Mouse (Mus musculus) myocyte (in vitro differentiated cells): Measurements from ENCODE around the gene Bmpr2. TPM values are rescaled to one million over a fixed set of nuclear protein-coding genes. Genes with fewer than 3 reads are reported as not detected.
"Not testable (repeated sequence)": the region's sequence is repeated elsewhere in the genome, so short reads cannot be mapped to it uniquely, and the experiment has no call there.

Experiments
- H3K27me3 ChIP-seq: one replicate; pipeline ENCODE4 v1.6.1; 2011; ENCODE audit not compliant: control insufficient read depth, insufficient read depth, insufficient read length
- H3K36me3 ChIP-seq: one replicate; pipeline ENCODE4 v1.6.1; 2011; ENCODE audit not compliant: control insufficient read depth, insufficient read depth
- H3K4me2 ChIP-seq: one replicate; pipeline ENCODE4 v1.6.1; 2011; ENCODE audit warnings: low read depth, control low read depth
- H3K4me3 ChIP-seq: one replicate; pipeline ENCODE4 v1.5.1; 2011; ENCODE audit warnings: mild to moderate bottlenecking, control low read depth, moderate library complexity
- H3K79me2 ChIP-seq: one replicate; pipeline ENCODE4 v1.6.1; 2011; ENCODE audit not compliant: control insufficient read depth, insufficient read depth
- H3ac ChIP-seq: one replicate; pipeline ENCODE4 v1.6.1; 2011; ENCODE audit not compliant: control insufficient read depth, insufficient read length
- CEBPB ChIP-seq: IDR thresholded peaks from 2 replicates; pipeline ENCODE4 v1.6.1; 2011; ENCODE audit warnings: mild to moderate bottlenecking, moderate library complexity; ENCODE audit not compliant: poor library complexity, insufficient read depth, severe bottlenecking
- E2F4 ChIP-seq: IDR thresholded peaks from one replicate; pipeline ENCODE4 v1.6.1; 2011; ENCODE audit warnings: mild to moderate bottlenecking, control low read depth, moderate library complexity; ENCODE audit not compliant: insufficient read depth
- MAX ChIP-seq: IDR thresholded peaks from one replicate; pipeline ENCODE4 v1.6.1; 2011; ENCODE audit warnings: low read depth, mild to moderate bottlenecking, control low read depth
- MYOD1 ChIP-seq, 3 experiments: IDR thresholded peaks; one replicate each; pipeline ENCODE4 v1.6.1; 2011; ENCODE audit warnings: control low read depth in 2 of 3, low read depth in 2 of 3, mild to moderate bottlenecking in 2 of 3, moderate library complexity in 1 of 3; ENCODE audit not compliant: insufficient read length in 2 of 3, control insufficient read depth in 1 of 3
- MYOG ChIP-seq, 3 experiments: IDR thresholded peaks; one replicate each; pipeline ENCODE4 v1.6.1; 2011; ENCODE audit warnings: control low read depth in 2 of 3, low read depth in 2 of 3, mild to moderate bottlenecking in 2 of 3; ENCODE audit not compliant: insufficient read length in 2 of 3, control insufficient read depth in 1 of 3, insufficient read depth in 1 of 3
- POLR2A ChIP-seq: IDR thresholded peaks from one replicate; pipeline ENCODE4 v1.6.1; 2011; ENCODE audit warnings: low read depth, mild to moderate bottlenecking, control low read depth, moderate library complexity; ENCODE audit not compliant: insufficient read length
- POLR2AphosphoS2 ChIP-seq: IDR thresholded peaks from one replicate; pipeline ENCODE4 v1.6.1; 2011; ENCODE audit warnings: low read depth, control low read depth; ENCODE audit not compliant: insufficient read length
- REST ChIP-seq: IDR thresholded peaks from one replicate; pipeline ENCODE4 v1.6.1; 2011; ENCODE audit warnings: mild to moderate bottlenecking, control low read depth, moderate library complexity; ENCODE audit not compliant: insufficient read depth, insufficient read length
- SRF ChIP-seq: IDR thresholded peaks from one replicate; pipeline ENCODE4 v1.6.1; 2011; ENCODE audit warnings: low read depth; ENCODE audit not compliant: control insufficient read depth, insufficient read length
- TCF12 ChIP-seq: IDR thresholded peaks from one replicate; pipeline ENCODE4 v1.6.1; 2011; ENCODE audit warnings: mild to moderate bottlenecking, control low read depth; ENCODE audit not compliant: poor library complexity, insufficient read depth, severe bottlenecking
- TCF3 ChIP-seq: IDR thresholded peaks from one replicate; pipeline ENCODE4 v1.6.1; 2011; ENCODE audit warnings: low read depth, control low read depth; ENCODE audit not compliant: insufficient read length
- USF1 ChIP-seq: IDR thresholded peaks from one replicate; pipeline ENCODE4 v1.6.1; 2011; ENCODE audit warnings: low read depth, mild to moderate bottlenecking, control low read depth, moderate library complexity
- polyA plus RNA-seq: library from polyadenylated mRNA; unstranded; fragments of >200 nt; fragmentation: generic; extraction: Trizol; gene quantifications from one replicate; pipeline ENCODE4 v1.2.1, GENCODE M21; 2012; ENCODE audit warnings: missing spikeins

Bmpr2 gene
- polyA plus RNA-seq, 1 experiment, result 5.1 TPM

- no peak overlapping the region for H3ac ChIP-seq
- no peaks in the 10 kb centered on the region for H3K79me2 ChIP-seq
- TF ChIP-seq E2F4 (no peak), TCF12 (no peak), CEBPB (no peak), TCF3 (no peak)
Measured at GRCm38 (mm10) chr1:59734076-59734475, 29.1 kb upstream of the Bmpr2 start.

GRCm38 (mm10) chr1:59738768-59739414, 24.3 kb upstream of the Bmpr2 start:
- Histone ChIP-seq H3K79me2 (no peaks in the 10 kb centered on the region), H3K36me3 (no peaks in the 10 kb centered on the region), H3K4me2 (no peak overlapping the region), H3K27me3 (no peaks in the 10 kb centered on the region), H3K4me3 (no peak overlapping the region), H3ac (no peak overlapping the region)
- TF ChIP-seq TCF12 (no peak), MAX (no peak), TCF3 (no peak), USF1 (no peak), REST (no peak), MYOD1 (IDR thresholded peaks at IDR 0.05; ENCODE audit: control insufficient read depth in 1 of 3, insufficient read length in 2 of 3, low read depth in 2 of 3) (no peak), POLR2A (no peak), MYOG (IDR thresholded peaks at IDR 0.05; ENCODE audit: control insufficient read depth in 1 of 3, insufficient read depth in 1 of 3, insufficient read length in 2 of 3, low read depth in 2 of 3) (no peak), CEBPB (no peak), E2F4 (no peak), POLR2AphosphoS2 (no peak)

More at GRCm38 (mm10) chr1:59734076-59734475, 29.1 kb upstream of the Bmpr2 start:
- Histone ChIP-seq H3K27me3 (no peaks in the 10 kb centered on the region), H3K4me3 (no peak overlapping the region), H3K36me3 (no peaks in the 10 kb centered on the region), H3K4me2 (no peak overlapping the region)

GRCm38 (mm10) chr1:59739577-59740354, 23.4 kb upstream of the Bmpr2 start:
- H3K4me2 ChIP-seq, result no peak overlapping the region
- H3K4me3 ChIP-seq, result no peak overlapping the region
- no peak overlapping the region for H3ac ChIP-seq
- no peaks in the 10 kb centered on the region for H3K79me2 ChIP-seq
- H3K36me3 ChIP-seq, result no peaks in the 10 kb centered on the region
- TF ChIP-seq E2F4 (no peak), TCF12 (no peak), POLR2AphosphoS2 (no peak), USF1 (no peak), MYOD1 (IDR thresholded peaks at IDR 0.05; ENCODE audit: control insufficient read depth in 1 of 3, insufficient read length in 2 of 3, low read depth in 2 of 3) (no peak), TCF3 (no peak), MAX (no peak), REST (no peak), POLR2A (no peak), SRF (no peak), CEBPB (no peak), MYOG (IDR thresholded peaks at IDR 0.05; ENCODE audit: control insufficient read depth in 1 of 3, insufficient read depth in 1 of 3, insufficient read length in 2 of 3, low read depth in 2 of 3) (no peak)
- no peaks in the 10 kb centered on the region for H3K27me3 ChIP-seq

GRCm38 (mm10) chr1:59749047-59749446, 14.2 kb upstream of the Bmpr2 start:
- TF ChIP-seq MYOD1 (IDR thresholded peaks at IDR 0.05; ENCODE audit: control insufficient read depth in 1 of 3, insufficient read length in 2 of 3, low read depth in 2 of 3), result no peak
- no peak for TF ChIP-seq SRF
- TF ChIP-seq POLR2AphosphoS2, result no peak
- no peak for TF ChIP-seq TCF12
- no peak for TF ChIP-seq USF1
- TF ChIP-seq E2F4, result no peak
- no peak for TF ChIP-seq CEBPB
- TF ChIP-seq TCF3, result no peak
- TF ChIP-seq MYOG (IDR thresholded peaks at IDR 0.05; ENCODE audit: control insufficient read depth in 1 of 3, insufficient read depth in 1 of 3, insufficient read length in 2 of 3, low read depth in 2 of 3), result no peak
- H3K79me2 ChIP-seq, result no peaks in the 10 kb centered on the region
- H3K36me3 ChIP-seq, result no peaks in the 10 kb centered on the region
- no peak overlapping the region for H3K4me3 ChIP-seq
- no peak overlapping the region for H3ac ChIP-seq
- H3K27me3 ChIP-seq, result no peaks in the 10 kb centered on the region
- H3K4me2 ChIP-seq, result no peak overlapping the region

GRCm38 (mm10) chr1:59749724-59750123, 13.5 kb upstream of the Bmpr2 start:
- not testable (repeated sequence) for H3K4me3 ChIP-seq, H3K36me3 ChIP-seq, H3K79me2 ChIP-seq, H3K27me3 ChIP-seq, H3K4me2 ChIP-seq, H3ac ChIP-seq
